Mouse (Mus musculus) duodenum, adult 2 months (tissue): ENCODE data around the gene Trim45. TPM values are rescaled to one million over a fixed set of nuclear protein-coding genes. Genes with fewer than 3 reads are reported as not detected.

ENCODE experiments used
- polyA plus RNA-seq: library from polyadenylated mRNA; depleted of rRNA; stranded (reverse); fragments of >200 nt; gene quantifications from 2 replicates; pipeline ENCODE4 v1.2.3, GENCODE M21; 2012; ENCODE audit warnings: low replicate concordance; rRNA removed

Gene Trim45
- 0.34 and 0.49 TPM in 2 replicates for polyA plus RNA-seq

DNA sequence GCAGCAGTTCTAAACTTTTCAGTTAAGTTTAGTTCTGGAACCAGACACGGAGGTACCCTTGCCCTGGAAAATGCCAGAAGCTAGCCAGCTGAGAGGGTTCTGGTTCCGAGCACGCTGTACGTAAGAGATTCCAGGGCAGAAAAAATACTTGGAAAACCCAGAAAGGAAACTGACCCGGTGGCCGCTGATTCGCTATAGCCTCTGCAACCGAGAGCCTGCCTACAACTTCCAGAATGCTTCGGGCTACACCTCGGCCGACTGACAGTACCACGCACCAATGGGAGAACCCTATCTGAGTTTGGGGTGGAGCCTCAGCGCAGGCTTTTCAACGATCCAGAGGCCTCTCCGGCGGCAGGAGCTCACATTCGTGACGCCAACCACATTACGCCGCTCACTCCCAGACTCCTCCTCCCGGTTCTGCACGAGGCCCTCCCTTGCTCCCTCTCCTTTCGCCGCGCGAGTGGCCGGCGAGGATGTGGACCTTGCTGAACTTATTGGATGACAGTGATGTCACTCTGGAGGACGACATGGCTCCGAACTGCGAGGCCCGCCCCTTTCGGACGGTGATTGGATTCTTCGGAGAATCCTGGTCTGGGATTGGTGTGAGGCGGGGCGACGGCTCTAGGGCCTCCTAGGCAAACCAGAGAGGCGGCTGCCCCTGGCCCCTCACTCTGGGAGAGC is at the start of gene Trim45:
TSS of gene Trim45 (plus strand) at position 378 of the 681 bp plus-strand sequence.

DNA sequence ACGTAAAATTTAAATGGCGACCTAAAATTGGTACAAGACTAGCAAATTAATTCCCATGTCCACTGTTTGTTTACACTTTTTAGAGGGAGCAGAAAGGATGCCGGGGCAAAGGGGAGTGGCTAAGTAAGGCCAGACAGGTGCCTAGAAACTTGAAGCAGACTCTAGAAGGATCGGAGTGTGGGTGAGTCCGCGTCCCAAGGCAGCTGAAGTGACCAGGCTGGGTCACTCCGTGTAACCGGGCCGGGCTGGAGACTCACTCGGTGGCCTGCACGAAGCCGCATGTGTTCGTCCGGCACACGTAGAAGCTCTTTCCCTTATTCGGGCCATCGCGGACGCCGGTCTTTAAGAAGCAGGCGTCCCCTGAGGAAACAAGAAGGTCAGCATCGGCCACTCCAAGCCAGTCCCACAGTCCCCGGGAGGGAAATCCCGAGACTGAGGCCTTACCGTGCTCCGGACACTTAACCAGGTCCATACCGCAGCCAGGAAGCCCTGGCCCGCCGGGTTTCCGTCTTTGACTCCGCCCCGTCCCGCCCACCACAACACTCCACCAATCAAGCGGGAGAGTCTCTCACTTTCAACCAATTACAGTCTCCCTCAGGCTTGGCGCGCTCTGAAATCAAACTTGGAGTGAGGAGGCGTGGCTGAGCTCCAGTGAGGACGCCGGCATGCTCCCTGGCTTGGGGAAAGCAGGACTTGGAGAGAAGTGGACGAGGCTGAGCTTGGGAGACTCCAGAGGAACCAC is 47.3 kb downstream of the Trim45 start, which contains the start of gene Ttf2:
TSS of gene Ttf2 (minus strand) at position 488 of the 742 bp plus-strand sequence.

Other genes starting within 250 kb of the Trim45 start
- 30.7 and 36.4 TPM in 2 replicates for gene Man1a2, start 236.7 kb upstream of the Trim45 start, polyA plus RNA-seq
- gene Vtcn1, start 96.7 kb upstream of the Trim45 start, polyA plus RNA-seq, result 0.09 TPM in 1 of 2 replicates, not detected in the other
- 0.72 and 1.4 TPM in 2 replicates for gene Ttf2, start 47.5 kb downstream of the Trim45 start, polyA plus RNA-seq
- gene Cd101, start 107.4 kb downstream of the Trim45 start, polyA plus RNA-seq, result 0.68 and 1.2 TPM in 2 replicates
- gene Ptgfrn, start 188.1 kb downstream of the Trim45 start, polyA plus RNA-seq, result 13.8 and 22.0 TPM in 2 replicates